Mouse (Mus musculus) spleen, adult 2 months (tissue): Measurements from ENCODE around the gene Rapsn.
"Not testable (repeated sequence)": the region's sequence is repeated elsewhere in the genome, so short reads cannot be mapped to it uniquely, and the experiment has no call there.

ENCODE experiments used
- CTCF ChIP-seq: fragments of 200-500 bp; IDR thresholded peaks from 2 replicates; pipeline ENCODE4 v1.5.1; 2011; ENCODE audit warnings: mild to moderate bottlenecking, inconsistent platforms; ENCODE audit not compliant: insufficient read depth, insufficient read length, insufficient replicate concordance; ENCODE audit errors: extremely low read depth
- POLR2A ChIP-seq: fragments of 200-500 bp; IDR thresholded peaks from 2 replicates; pipeline ENCODE4 v1.6.1; 2011; ENCODE audit warnings: low read depth, low read length, inconsistent platforms

GRCm38 (mm10) chr2:91045805-91046204, 10.4 kb downstream of the Rapsn start:
- TF ChIP-seq CTCF, POLR2A: not testable (repeated sequence)
